Mouse (Mus musculus): ENCODE measurements around the gene Cd274. TPM values are rescaled to one million over a fixed set of nuclear protein-coding genes. Genes with fewer than 3 reads are reported as not detected.

Cd274 gene
- polyA plus RNA-seq, 1 experiment from 2014 or later = 0.66 TPM

DNA sequence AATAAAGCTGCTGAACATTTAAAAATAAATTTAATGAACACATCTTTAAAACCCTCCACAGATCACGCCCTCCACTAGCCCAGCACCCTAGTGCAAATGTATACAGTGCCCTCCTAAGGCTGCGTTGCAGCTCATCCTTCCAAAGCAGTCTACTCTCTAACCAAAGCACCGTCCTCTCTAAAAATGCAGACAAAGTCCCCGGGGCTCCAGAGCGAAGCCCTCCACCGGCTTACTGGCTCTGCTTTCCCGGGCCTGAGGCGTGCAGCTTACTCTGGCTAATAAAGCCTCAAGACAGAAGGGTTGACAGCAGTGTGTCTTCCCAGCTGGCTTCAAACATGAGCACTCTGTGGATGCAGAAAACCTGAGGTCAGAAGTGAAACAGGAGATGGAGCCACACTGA is 53.1 kb downstream of the Cd274 start:
- DNase-seq (peak; percentile 9), ATAC-seq (ENCODE audit: low FRiP score, low TSS enrichment) (no peak)
- Histone ChIP-seq H3K36me3 (ENCODE audit: control insufficient read depth, insufficient read depth, low read length) (no peaks in the 10 kb centered on the region), H3K4me3 (replicated peaks; ENCODE audit: low read depth, low read length) (no peak overlapping the region), H3K4me1 (ENCODE audit: control insufficient read depth, insufficient read depth, low read length) (no peaks in the 10 kb centered on the region), H3K27me3 (ENCODE audit: control insufficient read depth, insufficient read depth, low read length) (no peaks in the 10 kb centered on the region), H3K9me3 (ENCODE audit: control insufficient read depth, low read length) (no peaks in the 10 kb centered on the region), H3K27ac (replicated peaks; ENCODE audit: low read depth, low read length) (no peak overlapping the region), H3K4me2 (ENCODE audit: low read length) (no peak overlapping the region), H3K9ac (replicated peaks; ENCODE audit: low read length) (no peak overlapping the region)
- 73% methylated on average over 8 of the region's 8 CpGs for WGBS

- no peaks in the 10 kb centered on the region for H3K4me1 ChIP-seq (ENCODE audit: control insufficient read depth, insufficient read depth, low read length)
- H3K4me2 ChIP-seq (ENCODE audit: low read length) = no peak overlapping the region
- 77% methylated on average over 16 of the region's 16 CpGs for WGBS
- DNase-seq = no peak
- H3K27ac ChIP-seq (replicated peaks; ENCODE audit: low read depth, low read length) = no peak overlapping the region
- H3K4me3 ChIP-seq (replicated peaks; ENCODE audit: low read depth, low read length) = no peak overlapping the region
- H3K9ac ChIP-seq (replicated peaks; ENCODE audit: low read length) = no peak overlapping the region
- no peaks in the 10 kb centered on the region for H3K36me3 ChIP-seq (ENCODE audit: control insufficient read depth, insufficient read depth, low read length)
- H3K9me3 ChIP-seq (ENCODE audit: control insufficient read depth, low read length) = no peaks in the 10 kb centered on the region
- H3K27me3 ChIP-seq (ENCODE audit: control insufficient read depth, insufficient read depth, low read length) = no peaks in the 10 kb centered on the region
- no peak for ATAC-seq (ENCODE audit: low FRiP score, low TSS enrichment)
Observed at GRCm38 (mm10) chr19:29422013-29422645, 54.9 kb downstream of the Cd274 start.

- no peaks in the 10 kb centered on the region for H3K4me1 ChIP-seq (ENCODE audit: control insufficient read depth, insufficient read depth, low read length)
- WGBS = 82% methylated on average over 7 of the region's 7 CpGs
- no peaks in the 10 kb centered on the region for H3K9me3 ChIP-seq (ENCODE audit: control insufficient read depth, low read length)
- no peak overlapping the region for H3K4me2 ChIP-seq (ENCODE audit: low read length)
- no peak overlapping the region for H3K4me3 ChIP-seq (replicated peaks; ENCODE audit: low read depth, low read length)
- H3K27ac ChIP-seq (replicated peaks; ENCODE audit: low read depth, low read length) = no peak overlapping the region
- H3K27me3 ChIP-seq (ENCODE audit: control insufficient read depth, insufficient read depth, low read length) = no peaks in the 10 kb centered on the region
- no peak overlapping the region for H3K9ac ChIP-seq (replicated peaks; ENCODE audit: low read length)
- no peaks in the 10 kb centered on the region for H3K36me3 ChIP-seq (ENCODE audit: control insufficient read depth, insufficient read depth, low read length)
- no peak for DNase-seq
- no peak for ATAC-seq (ENCODE audit: low FRiP score, low TSS enrichment)
Observed at GRCm38 (mm10) chr19:29422796-29423195, 55.5 kb downstream of the Cd274 start.

- Histone ChIP-seq H3K36me3 (ENCODE audit: control insufficient read depth, insufficient read depth, low read length) (no peaks in the 10 kb centered on the region), H3K4me2 (ENCODE audit: low read length) (no peak overlapping the region), H3K9me3 (ENCODE audit: control insufficient read depth, low read length) (no peaks in the 10 kb centered on the region), H3K4me1 (ENCODE audit: control insufficient read depth, insufficient read depth, low read length) (no peaks in the 10 kb centered on the region), H3K27ac (replicated peaks; ENCODE audit: low read depth, low read length) (no peak overlapping the region), H3K4me3 (replicated peaks; ENCODE audit: low read depth, low read length) (no peak overlapping the region), H3K27me3 (ENCODE audit: control insufficient read depth, insufficient read depth, low read length) (no peaks in the 10 kb centered on the region), H3K9ac (replicated peaks; ENCODE audit: low read length) (no peak overlapping the region)
- WGBS = 87% methylated on average over 3 of the region's 3 CpGs
- no peak for DNase-seq
- no peak for ATAC-seq (ENCODE audit: low FRiP score, low TSS enrichment)
Observed at GRCm38 (mm10) chr19:29430516-29430915, 63.3 kb downstream of the Cd274 start.

- Histone ChIP-seq H3K4me2 (ENCODE audit: low read length) (no peak overlapping the region), H3K36me3 (ENCODE audit: control insufficient read depth, insufficient read depth, low read length) (no peaks in the 10 kb centered on the region), H3K27me3 (ENCODE audit: control insufficient read depth, insufficient read depth, low read length) (no peaks in the 10 kb centered on the region), H3K9ac (replicated peaks; ENCODE audit: low read length) (no peak overlapping the region), H3K4me1 (ENCODE audit: control insufficient read depth, insufficient read depth, low read length) (no peaks in the 10 kb centered on the region), H3K27ac (replicated peaks; ENCODE audit: low read depth, low read length) (no peak overlapping the region), H3K9me3 (ENCODE audit: control insufficient read depth, low read length) (no peaks in the 10 kb centered on the region), H3K4me3 (replicated peaks; ENCODE audit: low read depth, low read length) (no peak overlapping the region)
- DNase-seq (no peak), ATAC-seq (ENCODE audit: low FRiP score, low TSS enrichment) (no peak)
- WGBS = 90% methylated on average over 3 of the region's 3 CpGs
Observed at GRCm38 (mm10) chr19:29430953-29431352, 63.7 kb downstream of the Cd274 start.

- Histone ChIP-seq H3K36me3 (ENCODE audit: control insufficient read depth, insufficient read depth, low read length) (no peaks in the 10 kb centered on the region), H3K27me3 (ENCODE audit: control insufficient read depth, insufficient read depth, low read length) (no peaks in the 10 kb centered on the region), H3K4me2 (ENCODE audit: low read length) (no peak overlapping the region), H3K4me1 (ENCODE audit: control insufficient read depth, insufficient read depth, low read length) (no peaks in the 10 kb centered on the region), H3K9ac (replicated peaks; ENCODE audit: low read length) (no peak overlapping the region), H3K4me3 (replicated peaks; ENCODE audit: low read depth, low read length) (no peak overlapping the region), H3K9me3 (ENCODE audit: control insufficient read depth, low read length) (no peaks in the 10 kb centered on the region), H3K27ac (replicated peaks; ENCODE audit: low read depth, low read length) (no peak overlapping the region)
- ATAC-seq (ENCODE audit: low FRiP score, low TSS enrichment) (no peak), DNase-seq (no peak)
- WGBS = 74% methylated on average over 18 of the region's 18 CpGs
Observed at GRCm38 (mm10) chr19:29436793-29437479, 69.7 kb downstream of the Cd274 start.

Other genes with a start within 250 kb of the Cd274 start
- gene Jak2, start 115.6 kb upstream of the Cd274 start, polyA plus RNA-seq (2014; fragmentation: Nextera tagmentation; extraction: Ambion mirVana) = 22.5 and 28.3 TPM in 2 replicates
- 0.77 and 1.9 TPM in 2 replicates for gene Insl6, start 42.1 kb upstream of the Cd274 start, polyA plus RNA-seq (2014; fragmentation: Nextera tagmentation; extraction: Ambion mirVana)
- gene Rln1, start 32.8 kb upstream of the Cd274 start, polyA plus RNA-seq (2014; fragmentation: Nextera tagmentation; extraction: Ambion mirVana) = 2.7 and 3.3 TPM in 2 replicates
- gene Plgrkt, start 65 bp upstream of the Cd274 start, polyA plus RNA-seq (2014; fragmentation: Nextera tagmentation; extraction: Ambion mirVana) = 97.2 and 102 TPM in 2 replicates
- 0.12 TPM in 1 of 2 replicates, not detected in the other for gene Pdcd1lg2, start 43.5 kb downstream of the Cd274 start, polyA plus RNA-seq (2014; fragmentation: Nextera tagmentation; extraction: Ambion mirVana)
- gene Ric1, start 154.8 kb downstream of the Cd274 start, polyA plus RNA-seq (2014; fragmentation: Nextera tagmentation; extraction: Ambion mirVana) = 17.7 and 18.6 TPM in 2 replicates

Data from midbrain, embryonic 14.5 days (tissue).